Mouse (Mus musculus): ENCODE results near the gene Mthfd1.

DNA sequence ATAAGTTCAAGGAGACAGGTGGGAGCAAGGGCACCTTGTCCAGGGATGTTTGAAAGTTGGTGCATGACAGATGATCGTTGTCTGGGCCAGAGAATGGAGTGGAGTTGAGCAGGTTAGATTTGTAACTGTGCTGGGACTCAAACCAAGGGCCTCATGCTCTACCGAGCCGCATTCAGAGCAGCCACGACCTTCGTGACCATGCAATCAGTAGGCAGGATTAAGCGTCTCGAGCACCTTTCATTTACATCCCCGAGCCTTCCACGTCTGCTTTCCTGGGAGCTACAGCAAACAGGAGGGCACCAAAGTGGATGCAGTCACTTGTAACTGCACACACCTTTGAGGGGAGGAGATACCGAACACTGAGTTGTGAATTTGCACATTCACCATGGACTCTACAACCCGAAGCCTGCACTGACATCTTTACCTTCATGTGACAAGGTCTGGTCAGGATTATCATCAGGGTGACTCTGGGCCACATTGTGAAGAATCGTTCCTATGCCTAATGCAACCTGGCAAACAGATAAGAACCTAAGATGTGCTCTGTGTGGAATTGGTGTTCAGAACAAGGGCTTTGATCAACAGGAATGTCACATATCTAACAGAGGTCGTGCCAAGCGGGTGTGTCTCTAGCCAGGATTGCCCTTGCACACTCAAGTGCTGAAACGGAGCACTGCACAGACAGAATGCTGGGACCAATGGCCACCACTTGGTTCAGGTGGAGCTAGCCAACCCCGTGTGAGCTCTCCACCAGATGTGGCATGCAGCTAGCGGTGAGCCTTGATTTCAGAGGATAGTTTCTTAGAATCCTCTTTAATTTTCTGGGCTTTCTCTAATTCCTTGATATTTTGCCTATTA, 81.2 kb downstream of the Mthfd1 start:
- no peak for TF ChIP-seq POLR2A (IDR thresholded peaks at IDR 0.05; ENCODE audit: control insufficient read depth, low read depth, low read length)
- no peak for TF ChIP-seq CTCF (IDR thresholded peaks at IDR 0.05; ENCODE audit: control insufficient read depth, insufficient read depth, insufficient replicate concordance, low read depth, low read length)

Measured in testis, adult 2 months (tissue).